Mouse (Mus musculus): ENCODE measurements around the gene Shkbp1. TPM values are rescaled to one million over a fixed set of nuclear protein-coding genes. Genes with fewer than 3 reads are reported as not detected.

The Shkbp1 gene
- polyA plus RNA-seq, 1 experiment, result 18.4 TPM

GRCm38 (mm10) chr7:27389213-27389612 is 33.4 kb upstream of the Shkbp1 start:
- Histone ChIP-seq H3K79me2 (ENCODE audit: control insufficient read depth, insufficient read depth) (no peaks in the 10 kb centered on the region), H3K4me3 (no peak overlapping the region), H3K4me2 (ENCODE audit: low read depth) (no peak overlapping the region), H3ac (ENCODE audit: control insufficient read depth, insufficient read length) (no peak overlapping the region), H3K27me3 (ENCODE audit: control insufficient read depth, insufficient read depth, insufficient read length) (peaks cover 13% of the 10 kb centered on the region), H3K36me3 (ENCODE audit: control insufficient read depth, insufficient read depth) (no peaks in the 10 kb centered on the region)
- no peak for TF ChIP-seq TCF3 (IDR thresholded peaks at IDR 0.05; ENCODE audit: insufficient read length, low read depth)
- no peak for TF ChIP-seq CEBPB (IDR thresholded peaks at IDR 0.05; ENCODE audit: insufficient read depth, poor library complexity, severe bottlenecking)
- no peak for TF ChIP-seq REST (IDR thresholded peaks at IDR 0.05; ENCODE audit: insufficient read depth, insufficient read length)
- no peak for TF ChIP-seq POLR2A (IDR thresholded peaks at IDR 0.05; ENCODE audit: insufficient read length, low read depth)
- TF ChIP-seq MYOG (IDR thresholded peaks at IDR 0.05; ENCODE audit: control insufficient read depth in 1 of 3, insufficient read depth in 1 of 3, insufficient read length in 2 of 3, low read depth in 2 of 3), result no peak
- TF ChIP-seq USF1 (IDR thresholded peaks at IDR 0.05; ENCODE audit: low read depth), result no peak
- TF ChIP-seq TCF12 (IDR thresholded peaks at IDR 0.05; ENCODE audit: insufficient read depth, poor library complexity, severe bottlenecking), result no peak
- TF ChIP-seq E2F4 (IDR thresholded peaks at IDR 0.05; ENCODE audit: insufficient read depth), result no peak
- TF ChIP-seq SRF (IDR thresholded peaks at IDR 0.05; ENCODE audit: control insufficient read depth, insufficient read length, low read depth), result no peak
- no peak for TF ChIP-seq POLR2AphosphoS2 (IDR thresholded peaks at IDR 0.05; ENCODE audit: insufficient read length, low read depth)
- TF ChIP-seq MYOD1 (IDR thresholded peaks at IDR 0.05; ENCODE audit: control insufficient read depth in 1 of 3, insufficient read length in 2 of 3, low read depth in 2 of 3), result no peak
- TF ChIP-seq MAX (IDR thresholded peaks at IDR 0.05; ENCODE audit: low read depth), result no peak

GRCm38 (mm10) chr7:27384731-27385130 is 28.9 kb upstream of the Shkbp1 start:
- TF ChIP-seq TCF3 (IDR thresholded peaks at IDR 0.05; ENCODE audit: insufficient read length, low read depth) (no peak), SRF (IDR thresholded peaks at IDR 0.05; ENCODE audit: control insufficient read depth, insufficient read length, low read depth) (no peak), MYOD1 (IDR thresholded peaks at IDR 0.05; ENCODE audit: control insufficient read depth in 1 of 3, insufficient read length in 2 of 3, low read depth in 2 of 3) (no peak), E2F4 (IDR thresholded peaks at IDR 0.05; ENCODE audit: insufficient read depth) (no peak), MYOG (IDR thresholded peaks at IDR 0.05; ENCODE audit: control insufficient read depth in 1 of 3, insufficient read depth in 1 of 3, insufficient read length in 2 of 3, low read depth in 2 of 3) (no peak), REST (IDR thresholded peaks at IDR 0.05; ENCODE audit: insufficient read depth, insufficient read length) (no peak), TCF12 (IDR thresholded peaks at IDR 0.05; ENCODE audit: insufficient read depth, poor library complexity, severe bottlenecking) (no peak), POLR2AphosphoS2 (IDR thresholded peaks at IDR 0.05; ENCODE audit: insufficient read length, low read depth) (no peak), CEBPB (IDR thresholded peaks at IDR 0.05; ENCODE audit: insufficient read depth, poor library complexity, severe bottlenecking) (no peak), MAX (IDR thresholded peaks at IDR 0.05; ENCODE audit: low read depth) (no peak), POLR2A (IDR thresholded peaks at IDR 0.05; ENCODE audit: insufficient read length, low read depth) (no peak), USF1 (IDR thresholded peaks at IDR 0.05; ENCODE audit: low read depth) (no peak)
- no peaks in the 10 kb centered on the region for H3K27me3 ChIP-seq (ENCODE audit: control insufficient read depth, insufficient read depth, insufficient read length)
- H3K79me2 ChIP-seq (ENCODE audit: control insufficient read depth, insufficient read depth), result no peaks in the 10 kb centered on the region
- no peak overlapping the region for H3ac ChIP-seq (ENCODE audit: control insufficient read depth, insufficient read length)
- H3K4me2 ChIP-seq (ENCODE audit: low read depth), result no peak overlapping the region
- H3K4me3 ChIP-seq, result no peak overlapping the region
- no peaks in the 10 kb centered on the region for H3K36me3 ChIP-seq (ENCODE audit: control insufficient read depth, insufficient read depth)

- no peak overlapping the region for H3K4me3 ChIP-seq
- no peaks in the 10 kb centered on the region for H3K79me2 ChIP-seq (ENCODE audit: control insufficient read depth, insufficient read depth)
- no peaks in the 10 kb centered on the region for H3K36me3 ChIP-seq (ENCODE audit: control insufficient read depth, insufficient read depth)
- no peak for TF ChIP-seq E2F4 (IDR thresholded peaks at IDR 0.05; ENCODE audit: insufficient read depth)
- no peak for TF ChIP-seq CEBPB (IDR thresholded peaks at IDR 0.05; ENCODE audit: insufficient read depth, poor library complexity, severe bottlenecking)
- no peak for TF ChIP-seq TCF12 (IDR thresholded peaks at IDR 0.05; ENCODE audit: insufficient read depth, poor library complexity, severe bottlenecking)
- H3K27me3 ChIP-seq (ENCODE audit: control insufficient read depth, insufficient read depth, insufficient read length), result no peaks in the 10 kb centered on the region
- no peak overlapping the region for H3K4me2 ChIP-seq (ENCODE audit: low read depth)
- no peak overlapping the region for H3ac ChIP-seq (ENCODE audit: control insufficient read depth, insufficient read length)
These were observed 28.3 kb upstream of the Shkbp1 start for GRCm38 (mm10) chr7:27384134-27384533.

GRCm38 (mm10) chr7:27383233-27383632 is 27.4 kb upstream of the Shkbp1 start:
- Histone ChIP-seq H3K27me3 (ENCODE audit: control insufficient read depth, insufficient read depth, insufficient read length) (no peaks in the 10 kb centered on the region), H3ac (ENCODE audit: control insufficient read depth, insufficient read length) (no peak overlapping the region), H3K36me3 (ENCODE audit: control insufficient read depth, insufficient read depth) (no peaks in the 10 kb centered on the region), H3K79me2 (ENCODE audit: control insufficient read depth, insufficient read depth) (no peaks in the 10 kb centered on the region), H3K4me3 (no peak overlapping the region), H3K4me2 (ENCODE audit: low read depth) (no peak overlapping the region)
- no peak for TF ChIP-seq MAX (IDR thresholded peaks at IDR 0.05; ENCODE audit: low read depth)
- no peak for TF ChIP-seq POLR2AphosphoS2 (IDR thresholded peaks at IDR 0.05; ENCODE audit: insufficient read length, low read depth)
- no peak for TF ChIP-seq CEBPB (IDR thresholded peaks at IDR 0.05; ENCODE audit: insufficient read depth, poor library complexity, severe bottlenecking)
- no peak for TF ChIP-seq TCF3 (IDR thresholded peaks at IDR 0.05; ENCODE audit: insufficient read length, low read depth)
- no peak for TF ChIP-seq MYOG (IDR thresholded peaks at IDR 0.05; ENCODE audit: control insufficient read depth in 1 of 3, insufficient read depth in 1 of 3, insufficient read length in 2 of 3, low read depth in 2 of 3)
- no peak for TF ChIP-seq REST (IDR thresholded peaks at IDR 0.05; ENCODE audit: insufficient read depth, insufficient read length)
- TF ChIP-seq E2F4 (IDR thresholded peaks at IDR 0.05; ENCODE audit: insufficient read depth), result no peak
- no peak for TF ChIP-seq SRF (IDR thresholded peaks at IDR 0.05; ENCODE audit: control insufficient read depth, insufficient read length, low read depth)
- TF ChIP-seq MYOD1 (IDR thresholded peaks at IDR 0.05; ENCODE audit: control insufficient read depth in 1 of 3, insufficient read length in 2 of 3, low read depth in 2 of 3), result no peak
- no peak for TF ChIP-seq USF1 (IDR thresholded peaks at IDR 0.05; ENCODE audit: low read depth)
- no peak for TF ChIP-seq TCF12 (IDR thresholded peaks at IDR 0.05; ENCODE audit: insufficient read depth, poor library complexity, severe bottlenecking)

- no peak overlapping the region for H3ac ChIP-seq (ENCODE audit: control insufficient read depth, insufficient read length)
- no peak for TF ChIP-seq MYOD1 (IDR thresholded peaks at IDR 0.05; ENCODE audit: control insufficient read depth in 1 of 3, insufficient read length in 2 of 3, low read depth in 2 of 3)
- no peaks in the 10 kb centered on the region for H3K36me3 ChIP-seq (ENCODE audit: control insufficient read depth, insufficient read depth)
- H3K4me2 ChIP-seq (ENCODE audit: low read depth), result no peak overlapping the region
- H3K4me3 ChIP-seq, result no peak overlapping the region
- H3K27me3 ChIP-seq (ENCODE audit: control insufficient read depth, insufficient read depth, insufficient read length), result peaks cover 4% of the 10 kb centered on the region
- H3K79me2 ChIP-seq (ENCODE audit: control insufficient read depth, insufficient read depth), result no peaks in the 10 kb centered on the region
These were observed 25.7 kb upstream of the Shkbp1 start for GRCm38 (mm10) chr7:27381560-27381959.
